Mouse (Mus musculus) A20 (cell line): ENCODE data around the gene Spag4.
"Not testable (repeated sequence)": the region's sequence is repeated elsewhere in the genome, so short reads cannot be mapped to it uniquely, and the experiment has no call there.

ENCODE experiments used
- DNase-seq: peaks from one replicate; pipeline ENCODE4 v3.0.0-alpha.2; 2011; ENCODE audit warnings: low read depth, low spot score

Gene Spag4

GRCm38 (mm10) chr2:156110627-156111357 is 45.8 kb downstream of the Spag4 start:
- peak; percentile 65 for DNase-seq

- DNase-seq, result peak; percentile 95
Measured at GRCm38 (mm10) chr2:156111358-156112079, 46.5 kb downstream of the Spag4 start, which contains the start of the genes Cpne1 and Rbm12. Gene Cpne1 (minus strand): TSS chr2:156111965. Gene Rbm12 (minus strand): TSS chr2:156111978.

GRCm38 (mm10) chr2:156112080-156112423 is 47.1 kb downstream of the Spag4 start:
- DNase-seq, result not testable (repeated sequence)

- DNase-seq, result no peak
Measured at GRCm38 (mm10) chr2:156119566-156119965, 54.6 kb downstream of the Spag4 start.
